Mouse (Mus musculus) Patski (cell line): ENCODE data around the gene Cpne6. TPM values are rescaled to one million over a fixed set of nuclear protein-coding genes. Genes with fewer than 3 reads are reported as not detected.

Experiments used
- ATAC-seq: fragments of 100-300 bp; one replicate; pipeline ENCODE4 v1.8.0; 2021
- CTCF ChIA-PET: fragments of 350-600 bp; sonication (Branson Sonifier 250); formaldehyde crosslinking; loops from one replicate; lab custom pipeline; 2022; ENCODE audit warnings: inconsistent platforms; lab: Charles Lee
- POLR2A ChIA-PET: fragments of 350-600 bp; sonication (Branson Sonifier 250); formaldehyde crosslinking; loops from one replicate; lab custom pipeline; 2022; ENCODE audit warnings: antibody characterized with exemption, inconsistent platforms; lab: Charles Lee
- DNase-seq: peaks from one replicate; pipeline ENCODE4 v3.0.0-alpha.2; 2011; ENCODE audit warnings: low read depth, low spot score
- H3K27me3 ChIP-seq: fragments of 371-371 bp; one replicate; pipeline ENCODE4 v1.5.1; 2021
- CTCF ChIP-seq: fragments of 100-300 bp; IDR thresholded peaks from one replicate; pipeline ENCODE4 v1.5.1; 2021
- in situ Hi-C: fragments of 300-500 bp; cut with MboI; formaldehyde crosslinking; loops from 3 replicates; pipeline ENCODE4 v1.11.1; 2018; ENCODE audit warnings: low pct_unique_long_range_greater_than_20kb, mixed read lengths
- polyA plus RNA-seq: library from polyadenylated mRNA; unstranded; gene quantifications from one replicate; pipeline ENCODE4 v1.2.3, GENCODE M21; 2021

Cpne6 gene
- polyA plus RNA-seq, 1 experiment from 2014 or later, result not detected

- DNase-seq (peak; percentile 48), ATAC-seq (peak; percentile 96)
- peak; percentile 92 for TF ChIP-seq CTCF
- ChIA-PET POLR2A (interaction anchor here (1.2 to 1.6 kb wide), 3 partner anchors 11 to 79 kb away, joined by 3 to 5 read pairs (median 4); partner anchors contain the start of gene Carmil3), CTCF (interaction anchor here (0.6 to 2.5 kb wide), 15 partner anchors 10 to 330 kb away, joined by 3 to 27 read pairs (median 4); partner anchors contain the start of gene Carmil3)
- peaks cover 4% of the 10 kb centered on the region for H3K27me3 ChIP-seq
- in situ Hi-C loops, result no loop called here
These were observed 31.3 kb upstream of the Cpne6 start, which contains the start of gene Dhrs4 for GRCm38 (mm10) chr14:55478651-55479599. Gene Dhrs4 (plus strand): TSS chr14:55478758.

- peaks cover under 1% of the 10 kb centered on the region for H3K27me3 ChIP-seq
- ChIA-PET POLR2A (interaction anchor here (1.3 to 1.6 kb wide), 2 partner anchors 11 to 78 kb away, joined by 3 to 5 read pairs; partner anchors contain the start of gene Carmil3), CTCF (interaction anchor here (0.6 to 2.5 kb wide), 13 partner anchors 9 to 265 kb away, joined by 3 to 27 read pairs (median 3); partner anchors contain the start of gene Carmil3)
- no peak for TF ChIP-seq CTCF
- in situ Hi-C loops, result no loop called here
- no peak for DNase-seq
- no peak for ATAC-seq
These were observed 30.6 kb upstream of the Cpne6 start for GRCm38 (mm10) chr14:55479629-55480028.

GRCm38 (mm10) chr14:55484430-55485085, 25.7 kb upstream of the Cpne6 start:
- ChIA-PET POLR2A (no interaction called here), CTCF (no interaction called here)
- no peak for ATAC-seq
- in situ Hi-C loops, result no loop called here
- no peaks in the 10 kb centered on the region for H3K27me3 ChIP-seq
- DNase-seq, result no peak
- no peak for TF ChIP-seq CTCF

GRCm38 (mm10) chr14:55486836-55487235, 23.4 kb upstream of the Cpne6 start:
- TF ChIP-seq CTCF, result no peak
- DNase-seq, result no peak
- H3K27me3 ChIP-seq, result no peaks in the 10 kb centered on the region
- no peak for ATAC-seq
- ChIA-PET CTCF (no interaction called here), POLR2A (no interaction called here)
- in situ Hi-C loops, result no loop called here

- H3K27me3 ChIP-seq, result no peaks in the 10 kb centered on the region
- in situ Hi-C loops, result loop anchor here (10.0 kb wide), 2 partner anchors 64 to 124 kb away; partner anchors contain the start of gene Rec8
- no peak for DNase-seq
- peak; percentile 78 for ATAC-seq
- ChIA-PET POLR2A (interaction anchor here (1.7 kb wide), 1 partner anchor 11 kb away, joined by 5 read pairs; no protein-coding TSS in a partner anchor), CTCF (interaction anchor here (0.7 to 2.3 kb wide), 4 partner anchors 12 to 186 kb away, joined by 3 to 15 read pairs (median 4); partner anchors contain the start of gene Dhrs4)
- no peak for TF ChIP-seq CTCF
These were observed 19.7 kb upstream of the Cpne6 start, which contains the start of gene Carmil3 for GRCm38 (mm10) chr14:55490361-55491201. Gene Carmil3 (plus strand): TSS chr14:55490651.

- DNase-seq, result no peak
- no peaks in the 10 kb centered on the region for H3K27me3 ChIP-seq
- peak; percentile 49 for ATAC-seq
- ChIA-PET CTCF (interaction anchor here (0.9 to 2.3 kb wide), 3 partner anchors 12 to 63 kb away, joined by 3 to 15 read pairs (median 4); partner anchors contain the start of gene Dhrs4), POLR2A (interaction anchor here (0.5 to 1.7 kb wide), 2 partner anchors 12 to 181 kb away, joined by 3 to 5 read pairs; no protein-coding TSS in a partner anchor)
- in situ Hi-C loops, result loop anchor here (10.0 kb wide), 2 partner anchors 63 to 123 kb away; partner anchors contain the start of gene Rec8
- no peak for TF ChIP-seq CTCF
These were observed 18.9 kb upstream of the Cpne6 start for GRCm38 (mm10) chr14:55491291-55491833.

- CTCF ChIA-PET, result interaction anchor here (1.3 to 2.3 kb wide), 2 partner anchors 13 to 62 kb away, joined by 4 to 15 read pairs; partner anchors contain the start of gene Dhrs4
- DNase-seq (no peak), ATAC-seq (no peak)
- no peaks in the 10 kb centered on the region for H3K27me3 ChIP-seq
- POLR2A ChIA-PET, result no interaction called here
- in situ Hi-C loops, result loop anchor here (10.0 kb wide), 2 partner anchors 63 to 123 kb away; partner anchors contain the start of gene Rec8
- TF ChIP-seq CTCF, result no peak
These were observed 18.1 kb upstream of the Cpne6 start for GRCm38 (mm10) chr14:55492103-55492502.

GRCm38 (mm10) chr14:55495509-55496240, 14.6 kb upstream of the Cpne6 start:
- POLR2A ChIA-PET, result no interaction called here
- CTCF ChIA-PET, result interaction anchor here (1.1 kb wide), 1 partner anchor 17 kb away, joined by 4 read pairs; the partner anchor contains the start of gene Dhrs4
- DNase-seq (no peak), ATAC-seq (no peak)
- no peaks in the 10 kb centered on the region for H3K27me3 ChIP-seq
- in situ Hi-C loops, result loop anchor here (10.0 kb wide), 2 partner anchors 59 to 119 kb away; partner anchors contain the start of gene Rec8
- TF ChIP-seq CTCF, result no peak
